Mouse (Mus musculus): ENCODE measurements around the gene Cbx7.

- no peak for TF ChIP-seq CTCF (conservative IDR thresholded peaks at IDR 0.05; ENCODE audit: insufficient read depth, insufficient read length, low read depth, low read length)
- no peak for TF ChIP-seq POLR2A (IDR thresholded peaks at IDR 0.05; ENCODE audit: low read depth, low read length)
Measured at GRCm38 (mm10) chr15:79933670-79934514, 37.0 kb downstream of the Cbx7 start.

Measured in kidney, adult 2 months (tissue).